In genomic region chr4:134704590-134704989, GRCm38 (mm10) we compare ENCODE assay signal across 8 mouse cellular contexts. TPM values are rescaled to one million over a fixed set of nuclear protein-coding genes. Genes with fewer than 3 reads are reported as not detected.
DNase-seq lines count a peak whose midpoint lies in the region; ATAC-seq and TF ChIP-seq lines count a peak whose summit lies in the region.

No protein-coding gene starts in this region.

- peaks cover 10% of the 10 kb centered on the region; the same call in 1 of the 2 replicates for H3K4me1 ChIP-seq in kidney, postnatal 0 days (replicated peaks; ENCODE audit: insufficient read depth, low read length)
- H3K4me1 ChIP-seq in embryonic facial prominence, embryonic 11.5 days (ENCODE audit: control insufficient read depth, insufficient read depth, low read length) = peaks cover 2% of the 10 kb centered on the region
- H3K4me1 ChIP-seq in intestine, embryonic 15.5 days (replicated peaks) = peaks cover 27% of the 10 kb centered on the region
- H3K4me1 ChIP-seq in neural tube, embryonic 12.5 days = peaks cover 39% of the 10 kb centered on the region

- H3K4me2 ChIP-seq in kidney, postnatal 0 days (ENCODE audit: low read length) = peak overlapping the region; percentile 99
- H3K4me2 ChIP-seq in embryonic facial prominence, embryonic 11.5 days (ENCODE audit: low read depth, low read length) = peak overlapping the region; percentile 99
- peak overlapping the region; percentile 100 for H3K4me2 ChIP-seq in intestine, embryonic 15.5 days (replicated peaks)
- peak overlapping the region; percentile 99 for H3K4me2 ChIP-seq in neural tube, embryonic 12.5 days (replicated peaks)

- no peak for ATAC-seq in kidney, postnatal 0 days (replicated peaks; ENCODE audit: low FRiP score, low read depth)
- ATAC-seq in embryonic facial prominence, embryonic 11.5 days (replicated peaks; ENCODE audit: insufficient number of reproducible peaks, low FRiP score, low TSS enrichment, low read depth) = no peak; the same call in 1 of the 2 replicates
- ATAC-seq in intestine, embryonic 15.5 days = no peak
- peak; percentile 48 for ATAC-seq in neural tube, embryonic 12.5 days (ENCODE audit: low FRiP score, low read depth)

- H3K36me3 ChIP-seq in kidney, postnatal 0 days (ENCODE audit: insufficient read depth, low read length) = no peaks in the 10 kb centered on the region
- no peaks in the 10 kb centered on the region for H3K36me3 ChIP-seq in embryonic facial prominence, embryonic 11.5 days (replicated peaks; ENCODE audit: control insufficient read depth, insufficient read depth, low read depth, low read length)
- no peaks in the 10 kb centered on the region for H3K36me3 ChIP-seq in intestine, embryonic 15.5 days
- no peaks in the 10 kb centered on the region for H3K36me3 ChIP-seq in neural tube, embryonic 12.5 days

- DNase-seq in kidney, postnatal 0 days (ENCODE audit: low spot score) = no peak
- DNase-seq in kidney, postnatal 10 days = no peak
- no peak for DNase-seq in embryonic facial prominence, embryonic 11.5 days (ENCODE audit: low spot score)
- no peak for DNase-seq in frontal cortex, adult 2 months (ENCODE audit: extremely low spot score in 1 of 2, low spot score in 1 of 2)
- no peak for DNase-seq in urinary bladder, postnatal 25 days (ENCODE audit: low spot score)
- DNase-seq in adrenal gland, postnatal 36 days = no peak

- peak overlapping the region; percentile 42; the same call in 1 of the 2 replicates for H3K9ac ChIP-seq in kidney, postnatal 0 days (ENCODE audit: low read depth, low read length)
- peak overlapping the region; percentile 50 for H3K9ac ChIP-seq in embryonic facial prominence, embryonic 11.5 days (replicated peaks; ENCODE audit: low read length)
- H3K9ac ChIP-seq in intestine, embryonic 15.5 days = peak overlapping the region; percentile 48
- peak overlapping the region; percentile 62 for H3K9ac ChIP-seq in neural tube, embryonic 12.5 days

- peak overlapping the region; percentile 59 for H3K4me3 ChIP-seq in kidney, postnatal 0 days (replicated peaks; ENCODE audit: low read depth, low read length)
- peak overlapping the region; percentile 58 for H3K4me3 ChIP-seq in embryonic facial prominence, embryonic 11.5 days (ENCODE audit: low read depth, low read length)
- H3K4me3 ChIP-seq in intestine, embryonic 15.5 days (replicated peaks) = peak overlapping the region; percentile 66
- peak overlapping the region; percentile 61 for H3K4me3 ChIP-seq in neural tube, embryonic 12.5 days

- no peak for TF ChIP-seq CTCF in kidney, postnatal 0 days (IDR thresholded peaks at IDR 0.05; ENCODE audit: low read depth)

- H3K27ac ChIP-seq in kidney, postnatal 0 days = no peak overlapping the region
- no peak overlapping the region for H3K27ac ChIP-seq in embryonic facial prominence, embryonic 11.5 days (replicated peaks; ENCODE audit: low read depth, low read length)
- H3K27ac ChIP-seq in intestine, embryonic 15.5 days = no peak overlapping the region
- peak overlapping the region; percentile 75 for H3K27ac ChIP-seq in neural tube, embryonic 12.5 days

- no peaks in the 10 kb centered on the region for H3K27me3 ChIP-seq in kidney, postnatal 0 days (ENCODE audit: insufficient read depth, low read length)
- H3K27me3 ChIP-seq in embryonic facial prominence, embryonic 11.5 days (ENCODE audit: control insufficient read depth, insufficient read depth, low read length) = peaks cover 17% of the 10 kb centered on the region
- H3K27me3 ChIP-seq in intestine, embryonic 15.5 days (replicated peaks) = peaks cover 12% of the 10 kb centered on the region
- peaks cover 24% of the 10 kb centered on the region for H3K27me3 ChIP-seq in neural tube, embryonic 12.5 days (replicated peaks)

- WGBS in kidney, postnatal 0 days = 1% methylated on average over 21 of the region's 21 CpGs
- WGBS in embryonic facial prominence, embryonic 11.5 days = 1% methylated on average over 21 of the region's 21 CpGs
- WGBS in intestine, embryonic 15.5 days = under 1% methylated on average over 21 of the region's 21 CpGs
- under 1% methylated on average over 21 of the region's 21 CpGs for WGBS in neural tube, embryonic 12.5 days

- H3K9me3 ChIP-seq in kidney, postnatal 0 days (replicated peaks; ENCODE audit: low read length) = no peaks in the 10 kb centered on the region
- H3K9me3 ChIP-seq in embryonic facial prominence, embryonic 11.5 days (replicated peaks; ENCODE audit: control insufficient read depth, low read length) = no peaks in the 10 kb centered on the region
- no peaks in the 10 kb centered on the region for H3K9me3 ChIP-seq in intestine, embryonic 15.5 days
- no peaks in the 10 kb centered on the region for H3K9me3 ChIP-seq in neural tube, embryonic 12.5 days

RNA-seq across cellular contexts. Expression of gene Man1c1, which starts 0.5 kb away (rescaled TPM):
- polyA plus RNA-seq in kidney, postnatal 0 days (2015; fragmentation: Nextera tagmentation; extraction: Ambion mirVana) = 3.2 and 3.4 TPM in 2 replicates
- polyA plus RNA-seq in embryonic facial prominence, embryonic 11.5 days (2014; fragmentation: Nextera tagmentation; extraction: Ambion mirVana) = 1.9 and 3.3 TPM in 2 replicates
- polyA plus RNA-seq in intestine, embryonic 15.5 days (2015; fragmentation: Nextera tagmentation; extraction: Ambion mirVana) = 3.0 TPM in 2 replicates
- 5.1 and 6.3 TPM in 2 replicates for polyA plus RNA-seq in neural tube, embryonic 12.5 days (2016; fragmentation: Nextera tagmentation; extraction: Ambion mirVana)
- 17.2 and 20.6 TPM in 2 replicates for polyA plus RNA-seq in frontal cortex, adult 2 months (2012; rRNA removed)
- total RNA-seq in adrenal gland, postnatal 36 days (2021) = 10 to 100 TPM; 18.5 to 24.7 TPM
